Mouse (Mus musculus): ENCODE data around the gene Grk4. TPM values are rescaled to one million over a fixed set of nuclear protein-coding genes. Genes with fewer than 3 reads are reported as not detected.

Gene Grk4
- polyA plus RNA-seq (2012; rRNA removed): 0.41 and 1.4 TPM in 2 replicates

- peak; percentile 99 for DNase-seq (ENCODE audit: low read depth)
Observed at GRCm38 (mm10) chr5:34659686-34660590, at the start of gene Grk4, which contains the start of gene Nop14. Gene Grk4, plus strand, starts transcription at chr5:34660379. Gene Nop14, minus strand, starts transcription at chr5:34660148.

GRCm38 (mm10) chr5:34632996-34633395 is 27.2 kb upstream of the Grk4 start:
- no peak for DNase-seq (ENCODE audit: low read depth)

GRCm38 (mm10) chr5:34633641-34634040 is 26.5 kb upstream of the Grk4 start:
- no peak for DNase-seq (ENCODE audit: low read depth)

- no peak for DNase-seq (ENCODE audit: low read depth)
Observed at GRCm38 (mm10) chr5:34634746-34635400, 25.3 kb upstream of the Grk4 start.

GRCm38 (mm10) chr5:34635665-34636192 is 24.4 kb upstream of the Grk4 start:
- DNase-seq (ENCODE audit: low read depth): no peak

GRCm38 (mm10) chr5:34636481-34637287 is 23.5 kb upstream of the Grk4 start, which contains the start of gene Mfsd10:
Gene Mfsd10, minus strand, starts transcription at chr5:34637212.
- DNase-seq (ENCODE audit: low read depth): no peak

- DNase-seq (ENCODE audit: low read depth): peak; percentile 86
Observed at GRCm38 (mm10) chr5:34637591-34638156, 22.5 kb upstream of the Grk4 start.

- DNase-seq (ENCODE audit: low read depth): no peak
Observed at GRCm38 (mm10) chr5:34641991-34642390, 18.2 kb upstream of the Grk4 start.

- no peak for DNase-seq (ENCODE audit: low read depth)
Observed at GRCm38 (mm10) chr5:34642932-34643331, 17.2 kb upstream of the Grk4 start.

- no peak for DNase-seq (ENCODE audit: low read depth)
Observed at GRCm38 (mm10) chr5:34647581-34647980, 12.6 kb upstream of the Grk4 start.

- DNase-seq (ENCODE audit: low read depth): no peak
Observed at GRCm38 (mm10) chr5:34652961-34653360, 7.2 kb upstream of the Grk4 start.

GRCm38 (mm10) chr5:34654881-34655280 is 5.3 kb upstream of the Grk4 start:
- DNase-seq (ENCODE audit: low read depth): no peak

- DNase-seq (ENCODE audit: low read depth): no peak
Observed at GRCm38 (mm10) chr5:34657556-34657955, 2.6 kb upstream of the Grk4 start.

GRCm38 (mm10) chr5:34660591-34661130 is 482 bp downstream of the Grk4 start:
- DNase-seq (ENCODE audit: low read depth): no peak

GRCm38 (mm10) chr5:34661909-34662308 is 1.7 kb downstream of the Grk4 start:
- no peak for DNase-seq (ENCODE audit: low read depth)

- no peak for DNase-seq (ENCODE audit: low read depth)
Observed at GRCm38 (mm10) chr5:34663231-34663630, 3.1 kb downstream of the Grk4 start.

GRCm38 (mm10) chr5:34669493-34669892 is 9.3 kb downstream of the Grk4 start:
- no peak for DNase-seq (ENCODE audit: low read depth)

GRCm38 (mm10) chr5:34670280-34670679 is 10.1 kb downstream of the Grk4 start:
- no peak for DNase-seq (ENCODE audit: low read depth)

- DNase-seq (ENCODE audit: low read depth): no peak
Observed at GRCm38 (mm10) chr5:34689868-34690267, 29.7 kb downstream of the Grk4 start.

- no peak for DNase-seq (ENCODE audit: low read depth)
Observed at GRCm38 (mm10) chr5:34692782-34693181, 32.6 kb downstream of the Grk4 start.

GRCm38 (mm10) chr5:34695521-34695920 is 35.3 kb downstream of the Grk4 start:
- DNase-seq (ENCODE audit: low read depth): no peak

Data from gonadal fat pad, adult 2 months (tissue).